Mouse (Mus musculus) lung, embryonic 14.5 days (tissue): ENCODE measurements at regions not wholly inside any gene's neighbourhood (a gene's known extent, or its start where the extent isn't known, plus 50 kb on each side); places are given as distances from the start of the nearest gene placed in this dataset.

ENCODE experiments used
- ATAC-seq: fragments of 200-750 bp; cut with Nextera tagmentation; 2 replicates; pipeline ENCODE4 v1.8.0; 2017; ENCODE audit warnings: mild to moderate bottlenecking, moderate TSS enrichment, moderate library complexity; ENCODE audit not compliant: insufficient read depth
- DNase-seq: peaks from one replicate; pipeline ENCODE4 v3.0.0-alpha.2; 2015
- H3K27ac ChIP-seq: fragments of 300-500 bp; sonication (generic); 2 replicates; pipeline ENCODE4 v1.5.1; 2014; ENCODE audit warnings: low read depth, mild to moderate bottlenecking, moderate library complexity
- H3K27me3 ChIP-seq: fragments of 300-500 bp; sonication (generic); 2 replicates; pipeline ENCODE4 v1.6.1; 2014; ENCODE audit warnings: low read length, control low read depth; ENCODE audit not compliant: insufficient read depth
- H3K36me3 ChIP-seq: fragments of 300-500 bp; sonication (generic); 2 replicates; pipeline ENCODE4 v1.6.1; 2014; ENCODE audit warnings: control low read depth; ENCODE audit not compliant: insufficient read depth
- H3K4me1 ChIP-seq: fragments of 300-500 bp; sonication (generic); 2 replicates; pipeline ENCODE4 v1.6.1; 2014; ENCODE audit warnings: antibody characterized with exemption, control low read depth; ENCODE audit not compliant: insufficient read depth
- H3K4me2 ChIP-seq: fragments of 300-500 bp; sonication (generic); 2 replicates; pipeline ENCODE4 v1.6.1; 2014; ENCODE audit warnings: mild to moderate bottlenecking
- H3K4me3 ChIP-seq: fragments of 300-500 bp; sonication (generic); 2 replicates; pipeline ENCODE4 v1.5.1; 2014; ENCODE audit warnings: low read depth, low read length
- H3K9ac ChIP-seq: fragments of 300-500 bp; sonication (generic); 2 replicates; pipeline ENCODE4 v1.6.1; 2014
- H3K9me3 ChIP-seq: fragments of 300-500 bp; sonication (generic); 2 replicates; pipeline ENCODE4 v1.6.1; 2016; ENCODE audit warnings: low read depth, low read length, control low read depth
- CTCF ChIP-seq: IDR thresholded peaks from 2 replicates; pipeline ENCODE4 v1.5.1; 2016; ENCODE audit warnings: antibody characterized with exemption, low read depth
- WGBS: fragments of 180-500 bp; shearing (Covaris S2); extraction: QIAGEN DNeasy Blood & Tissue Kit; methylation state at CpG from one replicate; pipeline ENCODE4 v1.1.7; 2014; 5-methylcytosine and 5-hydroxymethylcytosine counted together

- no peaks in the 10 kb centered on the region for H3K27me3 ChIP-seq
- DNase-seq (no peak), ATAC-seq (no peak)
- no peak for TF ChIP-seq CTCF
- H3K36me3 ChIP-seq = no peaks in the 10 kb centered on the region
- no peak overlapping the region for H3K4me3 ChIP-seq
- no peaks in the 10 kb centered on the region for H3K9me3 ChIP-seq
- H3K4me1 ChIP-seq = no peaks in the 10 kb centered on the region
- no peak overlapping the region for H3K9ac ChIP-seq
- no peak overlapping the region for H3K4me2 ChIP-seq
- no peak overlapping the region for H3K27ac ChIP-seq
- WGBS = 83% methylated on average over 6 of the region's 6 CpGs
These were observed 74.5 kb upstream of the Hs3st4 start for GRCm38 (mm10) chr7:123907946-123908840.

- H3K36me3 ChIP-seq = no peaks in the 10 kb centered on the region
- H3K4me1 ChIP-seq = no peaks in the 10 kb centered on the region
- H3K9ac ChIP-seq = no peak overlapping the region
- no peak overlapping the region for H3K4me2 ChIP-seq
- no peaks in the 10 kb centered on the region for H3K9me3 ChIP-seq
- H3K27me3 ChIP-seq = no peaks in the 10 kb centered on the region
- TF ChIP-seq CTCF = no peak
- no peak overlapping the region for H3K4me3 ChIP-seq
- ATAC-seq (no peak), DNase-seq (no peak)
- 82% methylated on average over 2 of the region's 2 CpGs for WGBS
- H3K27ac ChIP-seq = no peak overlapping the region
These were observed 61.2 kb upstream of the Hs3st4 start for GRCm38 (mm10) chr7:123921461-123921860.

- WGBS = 67% methylated on average over 7 of the region's 7 CpGs
- no peak overlapping the region for H3K4me2 ChIP-seq
- no peak for DNase-seq
- TF ChIP-seq CTCF = no peak
- H3K4me1 ChIP-seq = no peaks in the 10 kb centered on the region
- no peaks in the 10 kb centered on the region for H3K36me3 ChIP-seq
- no peaks in the 10 kb centered on the region for H3K27me3 ChIP-seq
- H3K9ac ChIP-seq = no peak overlapping the region
- no peak overlapping the region for H3K4me3 ChIP-seq
- no peak for ATAC-seq
- no peak overlapping the region for H3K27ac ChIP-seq
- H3K9me3 ChIP-seq = no peaks in the 10 kb centered on the region
These were observed 50.2 kb upstream of the Hs3st4 start for GRCm38 (mm10) chr7:123932486-123932885.
